32 mouse cellular contexts compared by ENCODE assay signal in genomic region chr6:83689374-83689773, GRCm38 (mm10). TPM values are rescaled to one million over a fixed set of nuclear protein-coding genes. Genes with fewer than 3 reads are reported as not detected.
DNase-seq lines count a peak whose midpoint lies in the region; ATAC-seq and TF ChIP-seq lines count a peak whose summit lies in the region.
"Had no signal": no experiment of that assay in that cellular context is flagged by ENCODE, and none has a peak within 500 bp of the region (broad histone marks: within the 10 kb centered on the region; RNA-seq: fewer than 3 reads in every experiment).

No protein-coding gene starts in this region.

- no peak overlapping the region for H3K4me3 ChIP-seq in midbrain, embryonic 11.5 days (ENCODE audit: low read depth, low read length)
- no peak overlapping the region for H3K4me3 ChIP-seq in midbrain, embryonic 16.5 days (ENCODE audit: low read depth, low read length)
- H3K4me3 ChIP-seq in hindbrain, embryonic 16.5 days (ENCODE audit: low read length) = no peak overlapping the region
- H3K4me3 ChIP-seq in lung, adult 2 months (replicated peaks; ENCODE audit: extremely low read depth, low read depth, low read length) = no peak overlapping the region
- H3K4me3 ChIP-seq: forebrain, embryonic 10.5 days; forebrain, embryonic 13.5 days; heart, embryonic 12.5 days; heart, embryonic 15.5 days; hindbrain, embryonic 12.5 days; hindbrain, embryonic 15.5 days had no signal

- H3K9ac ChIP-seq in midbrain, embryonic 11.5 days (ENCODE audit: low read length) = no peak overlapping the region
- H3K9ac ChIP-seq in midbrain, embryonic 16.5 days (ENCODE audit: low read depth, low read length) = no peak overlapping the region
- no peak overlapping the region for H3K9ac ChIP-seq in hindbrain, embryonic 16.5 days (ENCODE audit: low read depth, low read length)
- H3K9ac ChIP-seq: forebrain, embryonic 13.5 days; heart, embryonic 12.5 days; heart, embryonic 15.5 days; hindbrain, embryonic 12.5 days; hindbrain, embryonic 15.5 days had no signal

- peaks cover 32% of the 10 kb centered on the region for H3K27me3 ChIP-seq in midbrain, embryonic 11.5 days (ENCODE audit: control insufficient read depth, insufficient read depth, low read length)
- H3K27me3 ChIP-seq in midbrain, embryonic 16.5 days (ENCODE audit: control insufficient read depth, insufficient read depth, low read depth, low read length) = peaks cover 45% of the 10 kb centered on the region
- no peaks in the 10 kb centered on the region for H3K27me3 ChIP-seq in splenic B cell, adult 2 months (ENCODE audit: control insufficient read depth, insufficient read depth, low read length, poor library complexity, severe bottlenecking)
- peaks cover 45% of the 10 kb centered on the region for H3K27me3 ChIP-seq in hindbrain, embryonic 16.5 days (replicated peaks; ENCODE audit: control insufficient read depth, insufficient read depth, low read length)

- no peak for TF ChIP-seq POLR2A in lung, adult 2 months (IDR thresholded peaks at IDR 0.05; ENCODE audit: borderline replicate concordance, extremely low read depth, low read depth, low read length)

- no peak for ATAC-seq in midbrain, embryonic 11.5 days (ENCODE audit: low FRiP score)
- no peak for ATAC-seq in midbrain, embryonic 16.5 days
- ATAC-seq in hematopoietic stem cell, adult 5-6 weeks (replicated peaks in 1 of 2; ENCODE audit: insufficient read depth in 1 of 2, low FRiP score in 2 of 2, low TSS enrichment in 1 of 2, low read depth in 1 of 2, poor library complexity in 2 of 2, severe bottlenecking in 2 of 2) = peak; percentile 63 to 79
- ATAC-seq in hindbrain, embryonic 16.5 days = no peak
- ATAC-seq: forebrain, embryonic 13.5 days; forebrain, embryonic 16.5 days; inflammation-experienced regulatory T-cells, adult 6 months; intestine, embryonic 16.5 days had no signal

- no peak for TF ChIP-seq CTCF in lung, adult 2 months (IDR thresholded peaks at IDR 0.05; ENCODE audit: insufficient read depth, low read length)

- no peak overlapping the region for H3K27ac ChIP-seq in midbrain, embryonic 11.5 days (ENCODE audit: low read depth, low read length)
- H3K27ac ChIP-seq in midbrain, embryonic 16.5 days (ENCODE audit: low read length) = no peak overlapping the region
- no peak overlapping the region for H3K27ac ChIP-seq in hindbrain, embryonic 16.5 days (ENCODE audit: low read depth, low read length)
- H3K27ac ChIP-seq: forebrain, embryonic 10.5 days; forebrain, embryonic 13.5 days; heart, embryonic 15.5 days; hindbrain, embryonic 12.5 days; hindbrain, embryonic 15.5 days had no signal

- peak; percentile 76 for DNase-seq in midbrain, embryonic 11.5 days (ENCODE audit: low spot score, missing footprints)
- DNase-seq in splenic B cell, adult 2 months (ENCODE audit: low read depth, low spot score) = peak; percentile 17
- no peak for DNase-seq in lung, adult 2 months
- DNase-seq: adrenal gland, adult 2 months; adrenal gland, postnatal 14 days; B cell, adult 2 months; cerebellum, adult 11 months; cerebellum, adult 8-10 months; cerebellum, postnatal 10 days; cerebellum, postnatal 36 days; gastrocnemius, postnatal 10 days; gastrocnemius, postnatal 36 days; heart, adult 18-20 months; heart, postnatal 10 days; heart, postnatal 36 days had no signal

- 84% methylated on average over 4 of the region's 4 CpGs for whole genome bisulfite sequencing in midbrain, embryonic 11.5 days
- 85% methylated on average over 4 of the region's 4 CpGs for WGBS in midbrain, embryonic 16.5 days
- 83% methylated on average over 4 of the region's 4 CpGs for WGBS in hindbrain, embryonic 16.5 days
- WGBS in lung, adult 2 months = 62% methylated on average over 4 of the region's 4 CpGs

- no peaks in the 10 kb centered on the region for H3K4me1 ChIP-seq in midbrain, embryonic 11.5 days (ENCODE audit: control insufficient read depth, insufficient read depth, low read length)
- H3K4me1 ChIP-seq in midbrain, embryonic 16.5 days (ENCODE audit: control insufficient read depth, insufficient read depth, low read length) = no peaks in the 10 kb centered on the region
- H3K4me1 ChIP-seq in hindbrain, embryonic 16.5 days (ENCODE audit: control insufficient read depth, insufficient read depth, low read depth, low read length) = no peaks in the 10 kb centered on the region
- no peaks in the 10 kb centered on the region for H3K4me1 ChIP-seq in lung, adult 2 months (ENCODE audit: control insufficient read depth, insufficient read depth, low read length)
- H3K4me1 ChIP-seq: heart, embryonic 12.5 days; hindbrain, embryonic 12.5 days; hindbrain, embryonic 15.5 days had no signal

- H3K4me2 ChIP-seq in midbrain, embryonic 11.5 days = no peak overlapping the region
- no peak overlapping the region for H3K4me2 ChIP-seq in midbrain, embryonic 16.5 days (ENCODE audit: low read length)
- H3K4me2 ChIP-seq in hindbrain, embryonic 16.5 days (ENCODE audit: low read length) = no peak overlapping the region
- H3K4me2 ChIP-seq: forebrain, embryonic 13.5 days; heart, embryonic 12.5 days; heart, embryonic 15.5 days; hindbrain, embryonic 12.5 days; hindbrain, embryonic 15.5 days had no signal

- H3K36me3 ChIP-seq in midbrain, embryonic 11.5 days (ENCODE audit: control insufficient read depth, insufficient read depth, low read length) = no peaks in the 10 kb centered on the region
- no peaks in the 10 kb centered on the region for H3K36me3 ChIP-seq in midbrain, embryonic 16.5 days (ENCODE audit: control insufficient read depth, insufficient read depth, low read length)
- H3K36me3 ChIP-seq in splenic B cell, adult 2 months (ENCODE audit: control insufficient read depth, insufficient read depth, low read length, poor library complexity, severe bottlenecking) = no peaks in the 10 kb centered on the region
- no peaks in the 10 kb centered on the region for H3K36me3 ChIP-seq in hindbrain, embryonic 16.5 days (ENCODE audit: control insufficient read depth, insufficient read depth, low read length)
- H3K36me3 ChIP-seq: forebrain, embryonic 10.5 days; heart, embryonic 12.5 days; heart, embryonic 15.5 days; hindbrain, embryonic 12.5 days; hindbrain, embryonic 15.5 days had no signal

- H3K9me3 ChIP-seq in midbrain, embryonic 11.5 days (ENCODE audit: control insufficient read depth, low read length) = no peaks in the 10 kb centered on the region
- no peaks in the 10 kb centered on the region for H3K9me3 ChIP-seq in midbrain, embryonic 16.5 days (replicated peaks; ENCODE audit: control insufficient read depth, low read length, poor library complexity, severe bottlenecking)
- H3K9me3 ChIP-seq in hindbrain, embryonic 16.5 days (ENCODE audit: control insufficient read depth, low read length) = no peaks in the 10 kb centered on the region
- H3K9me3 ChIP-seq: forebrain, embryonic 10.5 days; forebrain, embryonic 13.5 days; heart, embryonic 12.5 days; heart, embryonic 15.5 days; hindbrain, embryonic 12.5 days; hindbrain, embryonic 15.5 days had no signal

RNA-seq across cellular contexts. Expression of gene Cd207, which starts 11.7 kb away (rescaled TPM):
- not detected in 2 replicates for polyA plus RNA-seq in midbrain, embryonic 11.5 days (2014; fragmentation: Nextera tagmentation; extraction: Ambion mirVana)
- polyA plus RNA-seq in midbrain, embryonic 16.5 days (2015; fragmentation: Nextera tagmentation; extraction: Ambion mirVana) = not detected in 2 replicates
- total RNA-seq in hematopoietic stem cell, adult 5-6 weeks (2017) = not detected in 2 replicates
- polyA plus RNA-seq in hindbrain, embryonic 16.5 days (2015; fragmentation: Nextera tagmentation; extraction: Ambion mirVana) = not detected in 2 replicates
- 1.2 and 2.6 TPM in 2 replicates for polyA plus RNA-seq in lung, adult 2 months (2012; rRNA removed)
- total RNA-seq: adrenal gland, adult 2 months; gastrocnemius, adult 18-20 months; gastrocnemius, postnatal 10 days; MEL had no signal
- polyA plus RNA-seq: embryonic facial prominence, embryonic 11.5 days; embryonic facial prominence, embryonic 14.5 days; forebrain, embryonic 10.5 days; forebrain, embryonic 13.5 days; forebrain, embryonic 16.5 days; heart, embryonic 12.5 days; hindbrain, embryonic 12.5 days; hindbrain, embryonic 15.5 days; inflammation-experienced regulatory T-cells, adult 6 months; intestine, embryonic 16.5 days had no signal

RNA-seq across cellular contexts. Expression of gene Vax2, which starts 21.7 kb away (rescaled TPM):
- 0.25 and 0.26 TPM in 2 replicates for polyA plus RNA-seq in midbrain, embryonic 11.5 days (2014; fragmentation: Nextera tagmentation; extraction: Ambion mirVana)
- 0.16 TPM in 1 of 2 replicates, not detected in the other for polyA plus RNA-seq in midbrain, embryonic 16.5 days (2015; fragmentation: Nextera tagmentation; extraction: Ambion mirVana)
- not detected in 2 replicates for total RNA-seq in hematopoietic stem cell, adult 5-6 weeks (2017)
- not detected in 2 replicates for polyA plus RNA-seq in hindbrain, embryonic 16.5 days (2015; fragmentation: Nextera tagmentation; extraction: Ambion mirVana)
- polyA plus RNA-seq in lung, adult 2 months (2012; rRNA removed) = not detected in 2 replicates
- total RNA-seq: adrenal gland, adult 2 months; adrenal gland, postnatal 14 days; adrenal gland, postnatal 4 days; gastrocnemius, adult 18-20 months; gastrocnemius, postnatal 10 days; gastrocnemius, postnatal 36 days; heart, adult 18-20 months; heart, postnatal 10 days; heart, postnatal 36 days had no signal
- polyA plus RNA-seq: adrenal gland, adult 2 months; forebrain, embryonic 13.5 days; forebrain, embryonic 16.5 days; heart, embryonic 15.5 days; hindbrain, embryonic 12.5 days; hindbrain, embryonic 15.5 days; intestine, embryonic 16.5 days had no signal

RNA-seq across cellular contexts. Expression of gene Clec4f, which starts 33.4 kb away (rescaled TPM):
- not detected in 2 replicates for polyA plus RNA-seq in midbrain, embryonic 11.5 days (2014; fragmentation: Nextera tagmentation; extraction: Ambion mirVana)
- polyA plus RNA-seq in midbrain, embryonic 16.5 days (2015; fragmentation: Nextera tagmentation; extraction: Ambion mirVana) = not detected in 2 replicates
- not detected in 2 replicates for total RNA-seq in hematopoietic stem cell, adult 5-6 weeks (2017)
- not detected in 2 replicates for polyA plus RNA-seq in hindbrain, embryonic 16.5 days (2015; fragmentation: Nextera tagmentation; extraction: Ambion mirVana)
- not detected in 2 replicates for polyA plus RNA-seq in lung, adult 2 months (2012; rRNA removed)
- total RNA-seq: gastrocnemius, adult 18-20 months; gastrocnemius, postnatal 36 days; heart, postnatal 10 days; heart, postnatal 36 days; MEL had no signal
- polyA plus RNA-seq: adrenal gland, adult 2 months; embryonic facial prominence, embryonic 11.5 days; embryonic facial prominence, embryonic 14.5 days; forebrain, embryonic 10.5 days; forebrain, embryonic 13.5 days; forebrain, embryonic 16.5 days; hindbrain, embryonic 12.5 days; hindbrain, embryonic 15.5 days; inflammation-experienced regulatory T-cells, adult 6 months had no signal

RNA-seq across cellular contexts. Expression of gene Atp6v1b1, which starts 53.4 kb away (rescaled TPM):
- not detected in 2 replicates for polyA plus RNA-seq in midbrain, embryonic 11.5 days (2014; fragmentation: Nextera tagmentation; extraction: Ambion mirVana)
- not detected in 2 replicates for polyA plus RNA-seq in midbrain, embryonic 16.5 days (2015; fragmentation: Nextera tagmentation; extraction: Ambion mirVana)
- not detected in 2 replicates for total RNA-seq in hematopoietic stem cell, adult 5-6 weeks (2017)
- 0.14 TPM in 1 of 2 replicates, not detected in the other for polyA plus RNA-seq in hindbrain, embryonic 16.5 days (2015; fragmentation: Nextera tagmentation; extraction: Ambion mirVana)
- polyA plus RNA-seq in lung, adult 2 months (2012; rRNA removed) = 6.1 and 7.7 TPM in 2 replicates
- total RNA-seq: adrenal gland, adult 2 months; adrenal gland, postnatal 14 days; gastrocnemius, adult 18-20 months; gastrocnemius, postnatal 10 days; gastrocnemius, postnatal 36 days; heart, postnatal 10 days; heart, postnatal 36 days; MEL had no signal
- polyA plus RNA-seq: adrenal gland, adult 2 months; forebrain, embryonic 10.5 days; forebrain, embryonic 13.5 days; heart, embryonic 12.5 days; heart, embryonic 15.5 days; hindbrain, embryonic 12.5 days; hindbrain, embryonic 15.5 days; inflammation-experienced regulatory T-cells, adult 6 months; intestine, embryonic 16.5 days had no signal

Comparison
In these comparisons a context has a peak if more than half of its experiments do, and no peak if none do; other contexts are left out.
1. ATAC-seq: peak in hematopoietic stem cell, adult 5-6 weeks (2 of 2); none in midbrain, embryonic 11.5 days (single experiment), midbrain, embryonic 16.5 days (single experiment) and hindbrain, embryonic 16.5 days (single experiment).